Mouse (Mus musculus): Measurements from ENCODE around the gene Gm10318. TPM values are rescaled to one million over a fixed set of nuclear protein-coding genes. Genes with fewer than 3 reads are reported as not detected.

Gm10318 gene
- polyA plus RNA-seq (2017; shearing (Covaris generic)) = not detected

DNA sequence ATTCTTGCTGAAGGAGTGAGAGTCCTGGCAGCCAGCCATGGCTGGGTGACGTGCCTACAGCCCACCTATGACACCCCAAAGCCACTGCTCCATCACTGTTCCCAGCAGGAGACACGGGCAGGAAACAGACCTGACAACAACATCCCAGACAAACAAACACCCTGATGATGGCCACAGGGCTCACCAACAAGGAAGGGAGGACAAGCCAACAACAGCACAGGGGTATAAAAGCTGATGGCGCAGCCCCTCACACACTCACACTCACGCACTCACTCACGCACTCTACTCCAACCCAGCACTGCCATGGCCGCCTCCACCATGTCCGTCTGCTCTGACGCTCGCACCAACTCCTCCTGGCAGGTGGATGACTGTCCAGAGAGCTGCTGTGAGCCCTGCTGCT is at the start of gene Gm10318:
TSS of gene Gm10318 (plus strand) at position 301 of the 400 bp plus-strand sequence.

DNA sequence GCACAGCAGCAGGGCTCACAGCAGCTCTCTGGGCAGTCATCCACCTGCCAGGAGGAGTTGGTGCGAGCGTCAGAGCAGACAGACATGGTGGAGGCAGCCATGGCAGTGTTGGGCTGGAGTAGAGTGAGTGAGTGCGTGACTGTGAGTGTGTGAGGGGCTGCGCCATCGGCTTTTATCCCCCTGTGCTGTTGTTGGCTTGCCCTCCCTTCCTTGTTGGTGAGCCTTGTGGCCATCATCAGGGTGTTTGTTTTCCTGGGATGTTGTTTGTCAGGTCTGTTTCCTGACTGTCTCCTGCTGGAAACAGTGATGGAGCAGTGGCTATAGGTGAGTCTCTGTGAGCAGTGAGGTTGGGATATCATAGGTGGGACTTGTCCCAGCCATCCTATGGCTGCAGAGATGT is 40.9 kb upstream of the Gm10318 start, which contains the start of gene Gm9507:
TSS of gene Gm9507 (minus strand) at position 101 of the 400 bp plus-strand sequence.

DNA sequence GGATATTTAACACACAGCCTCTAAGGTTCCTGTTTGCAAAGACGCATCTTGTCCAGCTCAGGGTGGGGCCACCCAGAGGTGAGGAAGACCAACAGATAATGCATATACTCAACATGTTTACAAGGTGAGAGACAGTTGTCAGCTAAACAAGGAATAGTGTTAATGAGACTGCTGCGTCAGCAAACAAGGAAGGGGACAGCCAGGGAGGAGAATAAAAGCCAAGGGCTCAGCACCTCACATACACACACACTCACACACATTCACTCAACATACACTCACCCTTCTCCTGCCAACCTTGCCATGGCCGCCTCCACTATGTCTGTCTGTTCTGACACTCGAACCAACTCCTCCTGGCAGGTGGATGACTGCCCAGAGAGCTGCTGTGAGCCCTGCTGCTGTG is 38.3 kb upstream of the Gm10318 start, which contains the start of gene Gm2696:
TSS of gene Gm2696 (plus strand) at position 301 of the 400 bp plus-strand sequence.

DNA sequence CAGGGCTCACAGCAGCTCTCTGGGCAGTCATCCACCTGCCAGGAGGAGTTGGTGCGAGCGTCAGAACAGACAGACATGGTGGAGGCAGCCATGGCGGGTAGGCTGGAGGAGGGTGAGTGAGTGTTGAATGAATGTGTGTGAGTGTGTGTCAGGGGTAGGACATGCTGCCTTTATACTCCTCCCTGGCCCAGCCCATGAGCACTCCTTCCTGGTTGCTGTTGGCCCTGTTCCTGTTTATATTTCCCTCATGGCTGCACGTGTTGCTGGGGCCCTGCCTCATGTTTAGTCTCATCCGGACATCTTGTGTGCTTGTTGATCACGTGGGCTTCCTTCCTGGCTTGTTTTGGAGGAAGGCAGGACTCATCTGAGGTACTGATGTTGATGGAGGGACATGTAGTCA is 25.7 kb upstream of the Gm10318 start, which contains the start of gene Krtap10-4:
TSS of gene Krtap10-4 (minus strand) at position 145 of the 400 bp plus-strand sequence.

DNA sequence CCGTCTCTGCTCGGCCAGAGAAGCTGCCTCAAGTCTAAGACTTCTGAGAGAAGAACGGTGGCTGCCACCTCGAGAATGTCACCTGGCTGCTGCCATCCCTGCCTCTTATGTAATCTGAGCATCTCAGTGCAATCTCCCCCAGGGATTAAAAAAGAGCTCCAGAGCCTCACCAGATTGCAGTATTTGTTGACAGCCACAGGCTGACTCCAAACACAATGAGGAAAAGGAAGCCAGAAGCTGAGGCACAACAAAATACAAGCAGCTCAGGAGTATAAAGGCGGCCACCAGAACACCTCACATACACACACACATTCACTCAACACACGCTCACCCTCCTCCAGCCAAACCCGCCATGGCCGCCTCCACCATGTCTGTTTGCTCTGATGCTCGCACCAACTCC is 17.0 kb upstream of the Gm10318 start, which contains the start of gene Krtap10-10:
TSS of gene Krtap10-10 (plus strand) at position 301 of the 400 bp plus-strand sequence.

DNA sequence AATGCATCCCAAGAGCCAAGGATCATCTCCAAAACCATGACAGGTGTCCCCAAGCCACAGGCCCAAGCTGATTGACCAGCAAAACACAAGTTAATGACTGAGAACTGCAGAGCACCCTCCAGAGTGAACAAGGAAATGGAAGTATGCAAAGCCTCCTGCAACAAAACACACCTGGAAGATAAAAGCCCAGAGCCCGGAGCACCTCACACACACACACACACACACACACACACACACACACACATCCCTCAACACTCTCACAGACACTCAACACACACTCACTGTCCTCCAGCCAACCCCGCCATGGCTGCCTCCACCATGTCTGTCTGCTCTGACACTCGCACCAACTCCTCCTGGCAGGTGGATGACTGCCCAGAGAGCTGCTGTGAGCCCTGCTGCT is 6.2 kb upstream of the Gm10318 start, which contains the start of gene Gm36176:
TSS of gene Gm36176 (plus strand) at position 301 of the 400 bp plus-strand sequence.

DNA sequence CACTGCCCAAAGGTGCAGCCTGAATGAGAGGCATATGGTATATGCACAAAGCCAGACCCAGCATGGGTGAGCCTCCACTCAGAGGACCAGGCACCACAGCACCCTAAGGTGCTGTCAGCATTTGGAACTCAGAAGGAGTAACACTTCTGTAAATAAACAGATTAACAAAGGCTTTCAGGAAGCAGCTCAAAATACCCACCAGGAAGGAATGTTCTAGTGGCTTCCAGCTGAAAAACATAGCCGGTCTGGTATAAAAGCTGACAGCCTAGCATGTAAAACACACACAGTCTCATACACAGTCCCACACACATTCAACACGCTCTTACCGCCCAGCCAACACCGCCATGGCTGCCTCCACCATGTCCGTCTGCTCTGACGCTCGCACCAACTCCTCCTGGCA is 9.0 kb downstream of the Gm10318 start, which contains the start of gene Gm3285:
TSS of gene Gm3285 (plus strand) at position 301 of the 400 bp plus-strand sequence.

DNA sequence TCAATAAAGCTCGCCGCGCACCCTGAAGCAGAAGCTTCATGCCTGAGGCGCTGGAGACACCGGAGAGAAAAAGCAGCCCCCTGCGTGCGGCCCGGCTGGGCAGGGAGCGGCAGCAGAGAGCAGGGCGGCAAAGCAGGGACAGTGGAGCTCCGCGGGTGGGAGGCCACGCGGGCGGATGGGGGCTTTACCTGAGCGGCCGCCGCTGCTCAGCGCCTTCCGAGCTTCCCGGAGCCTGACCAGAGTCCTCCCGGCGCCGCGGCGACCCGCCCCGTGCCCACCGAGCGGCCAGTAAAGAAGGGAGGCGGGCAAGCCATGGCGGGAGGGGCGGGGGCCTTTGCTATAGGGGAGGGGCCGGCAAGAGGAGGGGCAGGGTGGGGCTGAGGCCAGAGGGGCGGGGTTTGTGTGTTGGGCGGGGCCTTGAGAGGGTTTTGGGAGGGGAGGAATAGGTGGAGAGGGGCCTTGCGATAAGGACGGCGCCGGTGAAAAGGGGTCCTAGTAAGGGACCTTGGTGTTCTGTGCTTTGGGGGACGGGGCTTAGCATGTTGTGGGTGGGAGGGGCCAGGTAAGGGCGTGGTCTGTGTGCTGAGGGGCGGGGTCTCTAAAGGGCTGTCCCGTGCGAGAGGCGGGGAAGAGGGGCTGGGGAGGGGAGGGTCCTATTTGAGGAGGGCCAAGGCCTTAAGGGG is 49.7 kb downstream of the Gm10318 start, which contains the start of gene Lrrc3:
TSS of gene Lrrc3 (minus strand) at position 326 of the 683 bp plus-strand sequence.

Other genes starting within 250 kb of the Gm10318 start
- 103 TPM for gene Sumo3, start 246.8 kb upstream of the Gm10318 start, polyA plus RNA-seq (2017; shearing (Covaris generic))
- not detected for gene Gm49325, start 246.7 kb upstream of the Gm10318 start, polyA plus RNA-seq (2017; shearing (Covaris generic))
- 54.5 TPM for gene Ube2g2, start 230.6 kb upstream of the Gm10318 start, polyA plus RNA-seq (2017; shearing (Covaris generic))
- 0.70 TPM for gene Tspear, start 166.3 kb upstream of the Gm10318 start, polyA plus RNA-seq (2017; shearing (Covaris generic))
- gene Gm19402, start 162.1 kb upstream of the Gm10318 start, polyA plus RNA-seq (2017; shearing (Covaris generic)) = not detected
- not detected for gene Gm9508, start 155.6 kb upstream of the Gm10318 start, polyA plus RNA-seq (2017; shearing (Covaris generic))
- gene Gm10272, start 146.2 kb upstream of the Gm10318 start, polyA plus RNA-seq (2017; shearing (Covaris generic)) = not detected
- not detected for gene Gm10024, start 141.4 kb upstream of the Gm10318 start, polyA plus RNA-seq (2017; shearing (Covaris generic))
- not detected for gene Gm10142, start 137.1 kb upstream of the Gm10318 start, polyA plus RNA-seq (2017; shearing (Covaris generic))
- gene Krtap12-1, start 132.3 kb upstream of the Gm10318 start, polyA plus RNA-seq (2017; shearing (Covaris generic)) = not detected
- gene Gm10100, start 126.4 kb upstream of the Gm10318 start, polyA plus RNA-seq (2017; shearing (Covaris generic)) = not detected
- not detected for gene Gm18596, start 110.2 kb upstream of the Gm10318 start, polyA plus RNA-seq (2017; shearing (Covaris generic))
- not detected for gene Gm9736, start 101.5 kb upstream of the Gm10318 start, polyA plus RNA-seq (2017; shearing (Covaris generic))
- not detected for gene Gm3233, start 93.2 kb upstream of the Gm10318 start, polyA plus RNA-seq (2017; shearing (Covaris generic))
- not detected for gene Gm3238, start 81.5 kb upstream of the Gm10318 start, polyA plus RNA-seq (2017; shearing (Covaris generic))
- not detected for gene Gm7138, start 75.9 kb upstream of the Gm10318 start, polyA plus RNA-seq (2017; shearing (Covaris generic))
- gene Gm3250, start 70.3 kb upstream of the Gm10318 start, polyA plus RNA-seq (2017; shearing (Covaris generic)) = not detected
- gene Gm7137, start 64.7 kb upstream of the Gm10318 start, polyA plus RNA-seq (2017; shearing (Covaris generic)) = not detected
- gene Gm9639, start 57.8 kb upstream of the Gm10318 start, polyA plus RNA-seq (2017; shearing (Covaris generic)) = not detected
- gene Gm19668, start 53.7 kb upstream of the Gm10318 start, polyA plus RNA-seq (2017; shearing (Covaris generic)) = not detected
- gene Gm9507, start 41.0 kb upstream of the Gm10318 start, polyA plus RNA-seq (2017; shearing (Covaris generic)) = not detected
- gene Gm2696, start 38.2 kb upstream of the Gm10318 start, polyA plus RNA-seq (2017; shearing (Covaris generic)) = not detected
- gene Krtap10-4, start 25.8 kb upstream of the Gm10318 start, polyA plus RNA-seq (2017; shearing (Covaris generic)) = not detected
- not detected for gene Krtap10-10, start 16.9 kb upstream of the Gm10318 start, polyA plus RNA-seq (2017; shearing (Covaris generic))
- not detected for gene Gm36176, start 6.1 kb upstream of the Gm10318 start, polyA plus RNA-seq (2017; shearing (Covaris generic))
- not detected for gene Gm3285, start 9.1 kb downstream of the Gm10318 start, polyA plus RNA-seq (2017; shearing (Covaris generic))
- not detected for gene Lrrc3, start 49.7 kb downstream of the Gm10318 start, polyA plus RNA-seq (2017; shearing (Covaris generic))
- gene Trpm2, start 117.7 kb downstream of the Gm10318 start, polyA plus RNA-seq (2017; shearing (Covaris generic)) = 0.74 TPM
- 7.1 TPM for gene 1810043G02Rik, start 125.7 kb downstream of the Gm10318 start, polyA plus RNA-seq (2017; shearing (Covaris generic))
- 125 TPM for gene Pfkl, start 157.2 kb downstream of the Gm10318 start, polyA plus RNA-seq (2017; shearing (Covaris generic))
- gene Dnmt3l, start 189.1 kb downstream of the Gm10318 start, polyA plus RNA-seq (2017; shearing (Covaris generic)) = not detected
- gene Aire, start 190.8 kb downstream of the Gm10318 start, polyA plus RNA-seq (2017; shearing (Covaris generic)) = 0.32 TPM
- gene Icosl, start 216.4 kb downstream of the Gm10318 start, polyA plus RNA-seq (2017; shearing (Covaris generic)) = 12.5 TPM